Mouse (Mus musculus) olfactory bulb, adult 2 months (tissue): ENCODE data around the gene Jpt1.
"Not testable (repeated sequence)": the region's sequence is repeated elsewhere in the genome, so short reads cannot be mapped to it uniquely, and the experiment has no call there.

Source experiments
- CTCF ChIP-seq: fragments of 200-500 bp; IDR thresholded peaks from 2 replicates; pipeline ENCODE4 v1.5.1; 2012; ENCODE audit warnings: low read depth, mild to moderate bottlenecking, low read length, moderate library complexity; ENCODE audit not compliant: insufficient read depth
- POLR2A ChIP-seq: fragments of 200-500 bp; IDR thresholded peaks from 2 replicates; pipeline ENCODE4 v1.6.1; 2012; ENCODE audit warnings: mild to moderate bottlenecking, low read depth, low read length, moderate library complexity; ENCODE audit not compliant: insufficient read depth

- not testable (repeated sequence) for TF ChIP-seq POLR2A, CTCF
Measured at GRCm38 (mm10) chr11:115496559-115496958, 17.6 kb downstream of the Jpt1 start.
